Mouse (Mus musculus) hindbrain, embryonic 15.5 days (tissue): ENCODE data around the gene F7. TPM values are rescaled to one million over a fixed set of nuclear protein-coding genes. Genes with fewer than 3 reads are reported as not detected.

Experiments used
- ATAC-seq: fragments of 200-750 bp; cut with Nextera tagmentation; 2 replicates; pipeline ENCODE4 v1.8.0; 2017; ENCODE audit warnings: low read depth, moderate number of reproducible peaks, moderate TSS enrichment; ENCODE audit not compliant: low FRiP score
- H3K27ac ChIP-seq: fragments of 300-500 bp; sonication (generic); replicated peaks from 2 replicates; pipeline ENCODE4 v1.5.1; 2015; ENCODE audit warnings: mild to moderate bottlenecking, inconsistent platforms
- H3K27me3 ChIP-seq: fragments of 300-500 bp; sonication (generic); 2 replicates; pipeline ENCODE4 v1.6.1; 2015; ENCODE audit warnings: control low read depth, inconsistent platforms
- H3K36me3 ChIP-seq: fragments of 300-500 bp; sonication (generic); 2 replicates; pipeline ENCODE4 v1.6.1; 2015; ENCODE audit warnings: control low read depth, inconsistent platforms
- H3K4me1 ChIP-seq: fragments of 300-500 bp; sonication (generic); replicated peaks from 2 replicates; pipeline ENCODE4 v1.6.1; 2015; ENCODE audit warnings: control low read depth, inconsistent platforms
- H3K4me2 ChIP-seq: fragments of 300-500 bp; sonication (generic); 2 replicates; pipeline ENCODE4 v1.6.1; 2015; ENCODE audit warnings: moderate library complexity, mild to moderate bottlenecking, inconsistent platforms
- H3K4me3 ChIP-seq: fragments of 300-500 bp; sonication (generic); 2 replicates; pipeline ENCODE4 v1.5.1; 2015; ENCODE audit warnings: mild to moderate bottlenecking, inconsistent platforms
- H3K9ac ChIP-seq: fragments of 300-500 bp; sonication (generic); 2 replicates; pipeline ENCODE4 v1.6.1; 2015; ENCODE audit warnings: inconsistent platforms
- H3K9me3 ChIP-seq: fragments of 300-500 bp; sonication (generic); 2 replicates; pipeline ENCODE4 v1.6.1; 2016; ENCODE audit warnings: control low read depth, inconsistent platforms
- WGBS: fragments of 180-500 bp; shearing (Covaris S2); methylation state at CpG from one replicate; pipeline ENCODE4 v1.1.7; 2015; 5-methylcytosine and 5-hydroxymethylcytosine counted together
- polyA plus RNA-seq: library from polyadenylated mRNA; unstranded; fragments of >200 nt; fragmentation: Nextera tagmentation; extraction: Ambion mirVana; gene quantifications from 2 replicates; pipeline ENCODE4 v1.2.1, GENCODE M21; 2015

The F7 gene
- polyA plus RNA-seq, result 0.10 TPM in 1 of 2 replicates, not detected in the other

DNA sequence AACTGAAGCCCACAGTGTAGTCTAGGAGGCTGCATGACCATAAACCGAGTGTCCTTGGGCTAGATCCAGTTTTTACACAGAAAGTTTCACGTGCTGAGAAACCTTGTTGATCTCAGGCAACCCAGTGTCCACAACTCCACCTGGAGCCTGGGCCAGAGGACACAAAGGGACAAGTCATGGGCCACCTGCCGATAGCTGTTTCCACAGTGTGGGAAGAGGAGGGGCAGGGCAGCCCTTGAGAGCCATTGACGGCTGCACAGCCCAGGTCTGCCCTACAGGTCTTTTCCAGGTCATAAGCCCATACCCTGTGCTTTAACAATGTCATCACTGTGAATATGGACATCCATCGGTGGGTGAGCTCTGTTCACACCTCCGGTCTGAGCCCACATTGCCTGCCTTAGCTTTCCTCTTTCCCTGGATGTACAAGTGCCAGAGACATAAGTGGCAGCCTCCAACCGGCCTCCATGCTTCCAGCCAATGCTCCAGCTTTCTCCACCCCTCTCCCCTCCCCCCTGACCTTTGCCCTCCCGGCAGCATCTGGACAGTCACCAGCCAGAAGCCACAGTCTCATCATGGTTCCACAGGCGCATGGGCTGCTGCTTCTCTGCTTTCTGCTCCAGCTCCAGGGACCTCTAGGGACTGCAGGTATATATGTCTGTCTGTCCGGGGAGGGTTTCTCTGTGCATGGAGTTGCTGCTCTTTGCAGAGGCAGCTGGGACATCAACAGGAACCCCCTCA, at the start of gene F7:
F7 (plus strand) TSS at position 548 of the 738 bp plus-strand sequence.
- Histone ChIP-seq H3K27ac (no peak within 1 kb of the TSS), H3K9ac (no peak within 1 kb of the TSS), H3K4me3 (no peak within 1 kb of the TSS), H3K36me3 (peaks cover 6% of the 10 kb centered on the region), H3K4me1 (no peaks in the 10 kb centered on the region), H3K9me3 (no peaks in the 10 kb centered on the region), H3K4me2 (no peak within 1 kb of the TSS), H3K27me3 (no peaks in the 10 kb centered on the region)
- no peak for ATAC-seq
- WGBS, result 69% methylated on average over 10 of the region's 10 CpGs

DNA sequence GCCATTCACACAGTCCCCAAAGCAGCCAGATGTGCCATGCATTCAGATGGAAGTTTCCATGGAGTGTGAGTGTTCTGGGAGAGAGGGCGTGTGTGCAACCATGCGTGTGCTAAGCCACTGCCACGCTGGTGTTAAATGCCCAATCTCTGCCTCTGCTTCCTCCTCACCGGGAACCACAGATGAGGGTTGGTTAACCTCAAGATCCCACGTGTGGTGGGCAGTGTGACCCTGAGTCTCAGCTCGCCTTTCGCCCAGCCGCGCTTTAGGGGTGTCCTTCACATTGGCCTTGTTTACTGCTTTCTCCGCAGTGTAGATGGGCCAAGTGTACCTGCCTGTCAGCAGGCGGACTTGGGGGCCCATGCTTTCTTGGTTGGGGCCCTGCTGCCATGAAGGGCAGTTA, 49.5 kb upstream of the F7 start:
- ATAC-seq, result no peak
- Histone ChIP-seq H3K4me2 (no peak overlapping the region), H3K27ac (no peak overlapping the region), H3K36me3 (peaks cover 53% of the 10 kb centered on the region), H3K4me1 (0 out of 2 replicates have a peak, but pooled peaks cover 1% of the 10 kb centered on the region), H3K9me3 (no peaks in the 10 kb centered on the region), H3K9ac (no peak overlapping the region), H3K27me3 (no peaks in the 10 kb centered on the region), H3K4me3 (no peak overlapping the region)
- WGBS, result 79% methylated on average over 11 of the region's 11 CpGs

DNA sequence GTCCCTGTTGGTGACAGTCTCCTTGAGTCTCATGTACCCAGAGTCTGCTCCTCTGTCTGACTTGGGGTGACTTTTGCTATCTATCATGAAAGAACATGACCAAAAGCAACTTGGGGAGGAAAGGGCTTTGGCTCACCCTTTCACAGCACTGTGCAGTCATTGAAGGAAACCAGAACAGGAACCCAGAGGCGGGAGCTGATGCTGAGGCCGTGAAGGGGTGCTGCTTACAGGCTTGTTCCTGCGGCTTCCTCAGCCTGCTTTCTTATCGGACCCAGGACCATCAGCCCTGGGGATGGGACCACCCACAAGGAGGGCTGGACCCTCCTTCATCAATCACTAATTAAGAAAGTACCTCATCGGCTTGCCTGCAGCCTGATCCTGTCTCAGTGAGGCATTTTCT, 49.1 kb upstream of the F7 start:
- Histone ChIP-seq H3K36me3 (peaks cover 57% of the 10 kb centered on the region), H3K9ac (no peak overlapping the region), H3K27me3 (no peaks in the 10 kb centered on the region), H3K27ac (no peak overlapping the region), H3K9me3 (no peaks in the 10 kb centered on the region; the same call in 1 of the 2 replicates), H3K4me1 (no peaks in the 10 kb centered on the region), H3K4me2 (no peak overlapping the region), H3K4me3 (no peak overlapping the region)
- 70% methylated on average over 5 of the region's 5 CpGs for WGBS
- no peak for ATAC-seq

DNA sequence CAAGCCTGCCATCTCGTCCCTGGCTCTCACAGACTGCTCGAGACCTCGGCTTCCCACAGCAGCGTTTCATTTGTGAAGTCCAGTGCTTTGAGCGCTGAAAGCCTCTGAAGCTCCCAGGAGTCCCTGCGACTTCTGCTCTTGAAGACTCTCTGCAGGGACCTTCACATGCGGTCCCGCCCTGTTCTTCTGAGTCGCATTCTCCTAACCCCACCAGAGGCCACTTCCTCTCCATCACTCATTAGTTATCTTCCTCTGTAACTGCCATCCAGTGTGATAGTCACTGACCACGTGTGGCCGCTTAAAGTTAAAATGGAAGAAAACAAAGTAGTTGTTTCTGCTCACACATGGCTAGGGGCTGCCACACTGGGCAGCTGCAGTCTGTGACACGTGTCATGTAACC, 48.5 kb upstream of the F7 start:
- Histone ChIP-seq H3K4me3 (no peak overlapping the region), H3K27ac (no peak overlapping the region), H3K4me2 (no peak overlapping the region), H3K36me3 (peaks cover 63% of the 10 kb centered on the region), H3K27me3 (no peaks in the 10 kb centered on the region), H3K9me3 (no peaks in the 10 kb centered on the region; the same call in 1 of the 2 replicates), H3K4me1 (no peaks in the 10 kb centered on the region), H3K9ac (no peak overlapping the region)
- no peak for ATAC-seq
- WGBS, result 81% methylated on average over 12 of the region's 12 CpGs

DNA sequence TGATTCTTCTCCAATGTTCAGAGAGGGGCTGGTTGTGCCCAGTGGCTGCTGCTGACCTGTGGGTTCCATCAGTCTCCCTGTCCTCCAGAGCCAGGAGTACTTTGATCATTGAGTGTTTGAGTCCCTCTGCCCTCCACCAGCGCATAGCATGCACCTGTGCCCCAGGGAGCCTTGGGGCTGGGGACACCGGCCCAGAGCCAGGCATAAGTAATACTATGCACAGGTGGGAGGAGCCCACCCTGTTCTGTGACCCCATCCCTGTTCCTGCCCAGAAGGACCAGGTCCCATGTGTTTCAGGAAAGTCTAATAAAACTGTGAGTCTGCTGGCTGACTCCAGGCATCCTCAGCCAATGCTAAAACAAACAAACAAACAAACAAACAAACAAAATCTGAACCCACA, 47.5 kb upstream of the F7 start:
- H3K4me3 ChIP-seq, result no peak overlapping the region
- no peaks in the 10 kb centered on the region for H3K4me1 ChIP-seq
- H3K4me2 ChIP-seq, result no peak overlapping the region
- H3K9me3 ChIP-seq, result no peaks in the 10 kb centered on the region; the same call in 1 of the 2 replicates
- no peak; the same call in 1 of the 2 replicates for ATAC-seq
- H3K27ac ChIP-seq, result no peak overlapping the region
- WGBS, result 65% methylated on average over 2 of the region's 2 CpGs
- peaks cover 68% of the 10 kb centered on the region for H3K36me3 ChIP-seq
- H3K27me3 ChIP-seq, result no peaks in the 10 kb centered on the region
- no peak overlapping the region for H3K9ac ChIP-seq

DNA sequence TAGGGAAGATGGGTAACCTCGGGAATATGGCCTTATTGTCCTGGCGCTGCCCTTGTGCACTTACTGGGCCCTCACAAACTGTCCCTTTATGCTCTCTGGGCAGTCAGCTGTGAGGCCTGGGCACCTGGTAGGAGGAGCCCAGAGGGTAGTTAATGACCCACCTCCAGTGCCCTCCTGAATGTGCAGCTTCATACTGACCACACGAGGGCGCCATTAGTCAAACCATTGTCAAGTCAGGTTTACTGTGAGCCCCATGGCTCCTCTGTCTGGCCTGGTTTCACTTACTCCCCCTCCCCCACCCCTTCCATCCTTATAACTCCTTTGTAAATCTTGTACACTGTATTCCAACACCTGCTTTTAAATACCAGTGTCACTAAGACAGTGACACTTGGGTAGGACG, 47.1 kb upstream of the F7 start:
- Histone ChIP-seq H3K9me3 (no peaks in the 10 kb centered on the region; the same call in 1 of the 2 replicates), H3K9ac (no peak overlapping the region), H3K4me1 (no peaks in the 10 kb centered on the region), H3K4me3 (no peak overlapping the region), H3K4me2 (no peak overlapping the region), H3K27me3 (no peaks in the 10 kb centered on the region), H3K36me3 (peaks cover 65% of the 10 kb centered on the region), H3K27ac (no peak overlapping the region)
- WGBS, result 37% methylated on average over 5 of the region's 5 CpGs
- ATAC-seq, result no peak

DNA sequence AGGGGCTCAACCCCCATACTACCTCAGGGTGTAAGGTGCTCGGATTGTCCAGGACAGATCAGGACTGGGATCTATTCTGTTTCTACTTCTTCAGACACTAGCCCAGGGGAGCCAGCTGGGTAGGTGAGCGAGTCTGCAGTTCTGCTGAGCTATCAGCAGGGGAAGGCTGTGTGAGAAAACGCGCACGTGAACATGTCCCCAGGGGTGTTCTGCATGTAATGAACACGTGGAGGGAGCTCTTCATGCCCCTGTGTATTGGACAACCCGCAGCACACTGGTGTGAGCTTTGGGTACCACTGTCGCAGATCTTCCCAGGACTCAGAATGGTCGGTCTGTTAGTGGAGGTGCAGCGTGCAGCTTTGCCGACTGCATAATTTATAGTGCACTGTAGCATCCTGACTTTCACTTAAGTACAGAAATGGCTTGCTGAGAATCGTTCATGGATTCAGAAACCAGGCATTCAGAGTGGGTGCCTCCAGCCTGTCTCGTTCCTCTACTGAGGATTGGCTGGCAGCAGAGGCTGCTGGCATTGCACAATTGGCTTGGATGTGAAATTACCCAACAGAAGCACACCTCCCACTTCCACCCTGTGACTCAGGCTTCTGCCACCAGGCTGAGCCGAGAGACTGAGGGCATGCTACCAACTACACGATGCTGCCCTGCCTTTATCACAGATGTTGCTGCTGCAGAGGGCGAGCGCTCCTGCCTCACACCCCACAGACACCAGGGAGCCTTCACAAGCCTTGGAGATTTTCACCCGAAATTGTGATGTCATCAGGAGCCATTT, 42.0 kb upstream of the F7 start:
- no peaks in the 10 kb centered on the region for H3K4me1 ChIP-seq
- no peak overlapping the region for H3K4me3 ChIP-seq
- H3K9me3 ChIP-seq, result no peaks in the 10 kb centered on the region; the same call in 1 of the 2 replicates
- peaks cover 47% of the 10 kb centered on the region for H3K36me3 ChIP-seq
- H3K27me3 ChIP-seq, result no peaks in the 10 kb centered on the region
- no peak overlapping the region for H3K9ac ChIP-seq
- WGBS, result 76% methylated on average over 18 of the region's 18 CpGs
- H3K27ac ChIP-seq, result 0 out of 2 replicates have a peak overlapping the region, but pooled peaks have one; percentile 4
- peak; percentile 16; the same call in 1 of the 2 replicates for ATAC-seq
- no peak overlapping the region for H3K4me2 ChIP-seq

DNA sequence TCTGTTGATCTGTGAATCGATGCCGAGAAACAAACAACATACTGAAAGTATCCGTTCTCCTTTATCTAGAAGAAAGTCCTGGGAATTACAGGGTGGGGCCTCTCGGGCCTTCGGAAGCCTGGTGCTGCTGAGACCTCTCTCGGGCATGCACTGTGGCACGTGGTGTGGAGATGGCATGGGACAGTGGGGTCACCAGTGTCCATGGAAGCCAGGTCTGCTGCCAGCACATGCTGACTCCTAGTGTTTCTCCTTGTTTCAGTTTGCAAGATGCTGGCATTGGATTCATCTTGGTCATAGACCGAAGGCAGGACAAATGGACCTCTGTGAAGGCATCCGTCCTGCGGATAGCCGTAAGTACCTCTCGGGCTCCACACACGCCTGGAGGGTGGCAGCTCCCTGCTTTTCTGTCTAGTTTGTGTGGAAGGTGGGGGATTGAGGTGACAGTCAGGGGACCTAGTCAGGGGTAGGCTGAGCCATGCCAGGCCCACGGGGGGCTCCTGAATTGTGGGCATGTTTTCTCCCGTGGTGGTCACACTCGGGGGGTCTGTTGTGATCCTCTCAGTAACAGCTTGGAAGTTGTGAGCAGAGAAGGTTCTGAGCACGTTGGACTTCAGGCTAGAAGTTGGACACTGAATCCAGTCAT, 41.1 kb upstream of the F7 start:
- H3K4me3 ChIP-seq, result no peak overlapping the region
- no peaks in the 10 kb centered on the region; the same call in 1 of the 2 replicates for H3K9me3 ChIP-seq
- H3K4me2 ChIP-seq, result no peak overlapping the region
- 91% methylated on average over 17 of the region's 17 CpGs for WGBS
- no peaks in the 10 kb centered on the region for H3K4me1 ChIP-seq
- no peak overlapping the region for H3K9ac ChIP-seq
- H3K27me3 ChIP-seq, result no peaks in the 10 kb centered on the region
- no peak for ATAC-seq
- no peak overlapping the region for H3K27ac ChIP-seq
- peaks cover 45% of the 10 kb centered on the region for H3K36me3 ChIP-seq

DNA sequence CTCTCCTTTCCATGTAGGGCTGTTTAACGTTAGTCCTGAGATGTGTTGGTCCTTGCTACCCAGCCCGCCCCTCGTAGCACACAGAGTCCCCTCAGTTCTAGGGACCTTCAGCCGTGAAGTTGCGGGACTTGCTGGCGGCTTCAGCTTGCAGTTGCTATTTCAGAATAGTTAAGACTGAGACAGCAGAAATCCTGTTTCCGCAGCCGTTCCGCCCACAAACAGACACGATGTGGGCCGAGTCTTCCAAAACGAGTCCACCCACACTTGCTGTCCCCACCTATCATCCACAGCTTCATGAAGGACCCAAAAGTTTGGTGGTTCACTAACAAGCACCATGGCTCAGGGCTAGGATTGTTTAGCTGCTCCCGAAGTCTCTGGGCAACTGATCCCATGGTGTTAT, 40.6 kb upstream of the F7 start:
- no peaks in the 10 kb centered on the region for H3K27me3 ChIP-seq
- no peaks in the 10 kb centered on the region; the same call in 1 of the 2 replicates for H3K9me3 ChIP-seq
- no peak overlapping the region for H3K27ac ChIP-seq
- ATAC-seq, result no peak
- 92% methylated on average over 13 of the region's 13 CpGs for WGBS
- H3K4me2 ChIP-seq, result no peak overlapping the region
- no peaks in the 10 kb centered on the region for H3K4me1 ChIP-seq
- H3K36me3 ChIP-seq, result peaks cover 45% of the 10 kb centered on the region
- H3K9ac ChIP-seq, result no peak overlapping the region
- H3K4me3 ChIP-seq, result no peak overlapping the region

DNA sequence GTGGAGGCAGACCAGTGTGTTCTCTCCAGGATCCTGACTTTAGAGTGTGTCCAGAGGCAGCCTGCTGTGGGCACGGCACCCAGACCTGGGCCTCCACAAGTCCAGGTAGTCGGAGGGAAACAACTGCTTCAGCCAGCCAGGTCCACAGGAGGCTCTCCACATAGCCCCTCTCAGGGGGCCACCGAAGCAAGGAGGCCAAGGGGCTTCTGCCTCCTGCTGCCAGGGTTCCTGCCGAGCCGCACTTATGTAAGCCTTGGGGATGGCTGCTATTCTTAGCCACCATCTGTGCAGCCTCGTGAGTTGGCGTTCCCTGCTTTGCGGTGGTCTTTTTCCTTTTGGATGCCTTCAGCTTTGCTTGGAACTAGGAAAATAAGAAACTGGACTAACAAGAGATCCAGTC, 38.3 kb upstream of the F7 start:
- H3K4me2 ChIP-seq, result no peak overlapping the region
- WGBS, result 86% methylated on average over 8 of the region's 8 CpGs
- peaks cover 25% of the 10 kb centered on the region for H3K36me3 ChIP-seq

DNA sequence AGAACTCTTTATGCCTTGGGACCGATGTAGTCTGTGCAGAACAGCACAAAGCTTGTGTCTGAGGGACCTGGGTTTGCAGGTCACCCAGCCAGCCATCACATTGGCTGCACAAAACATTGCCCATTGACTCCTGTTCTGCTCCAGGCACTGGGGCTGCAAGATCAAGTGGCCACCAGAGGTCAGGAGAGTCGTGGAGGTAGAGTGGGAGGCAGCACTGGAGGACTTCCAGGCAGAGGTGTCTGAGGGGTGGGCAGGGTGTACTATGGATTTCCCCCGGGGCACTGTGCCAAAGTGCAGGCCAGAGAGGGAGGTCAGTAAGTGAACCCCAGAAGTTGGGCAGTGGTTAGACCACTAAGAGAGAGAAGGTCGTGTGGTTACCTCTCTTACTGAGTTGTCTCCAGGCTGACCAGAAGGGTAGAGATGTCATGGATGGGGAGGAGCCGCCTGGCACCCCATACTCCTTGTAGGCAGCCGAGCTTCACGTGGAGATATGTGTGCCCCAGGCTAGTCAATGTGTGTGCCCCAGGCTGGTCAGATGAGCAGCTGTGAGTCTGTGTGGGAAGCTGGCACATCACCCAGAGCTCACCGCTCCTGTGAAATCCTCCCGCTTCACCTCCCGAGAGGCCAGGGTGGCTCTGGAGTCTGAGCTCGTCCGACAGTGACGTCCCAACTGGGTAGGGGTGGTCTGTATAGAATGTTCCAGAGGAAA, 37.0 kb upstream of the F7 start:
- Histone ChIP-seq H3K36me3 (peaks cover 27% of the 10 kb centered on the region), H3K9me3 (no peaks in the 10 kb centered on the region), H3K27ac (no peak overlapping the region), H3K4me1 (no peaks in the 10 kb centered on the region), H3K27me3 (no peaks in the 10 kb centered on the region), H3K9ac (no peak overlapping the region), H3K4me2 (no peak overlapping the region), H3K4me3 (no peak overlapping the region)
- WGBS, result 79% methylated on average over 13 of the region's 13 CpGs
- ATAC-seq, result no peak

More for the DNA sequence above, 38.3 kb upstream of the F7 start:
- no peak for ATAC-seq
- Histone ChIP-seq H3K9ac (no peak overlapping the region), H3K9me3 (no peaks in the 10 kb centered on the region), H3K4me1 (no peaks in the 10 kb centered on the region), H3K27me3 (no peaks in the 10 kb centered on the region), H3K27ac (no peak overlapping the region), H3K4me3 (no peak overlapping the region)
